Mouse (Mus musculus) layer of hippocampus, adult 2 months (tissue): ENCODE measurements around the gene Hes5. TPM values are rescaled to one million over a fixed set of nuclear protein-coding genes. Genes with fewer than 3 reads are reported as not detected.

Experiments used
- DNase-seq, 2 experiments: peaks; one replicate each; pipeline ENCODE4 v3.0.0; 2022; ENCODE audit warnings: low spot score in 2 of 2
- H3K27ac ChIP-seq: fragments of 200-600 bp; 2 replicates; pipeline ENCODE4 v1.8.1; 2022
- H3K4me3 ChIP-seq: fragments of 200-600 bp; 2 replicates; pipeline ENCODE4 v1.8.1; 2022; ENCODE audit warnings: mild to moderate bottlenecking
- CTCF ChIP-seq: fragments of 200-600 bp; conservative IDR thresholded peaks from 2 replicates; pipeline ENCODE4 v1.8.1; 2022; ENCODE audit warnings: antibody characterized with exemption, mild to moderate bottlenecking, moderate library complexity
- long read RNA-seq, 2 experiments: library from polyadenylated mRNA; stranded (forward); transcript quantifications; one replicate each; pipeline ENCODE4 v2.0.0; 2021; ENCODE audit warnings: borderline mapping rate in 2 of 2
- total RNA-seq, 2 experiments: library from RNA; stranded (reverse); gene quantifications; 2 replicates each; pipeline ENCODE4 v1.2.3; 2021

Gene Hes5
- 10 to 100 TPM; 24.7 to 30.7 TPM for total RNA-seq
- long read RNA-seq, experiment 1, transcript Hes5-201 (3 exons, 1,273 nt), result major isoform, 18 of 20 reads
- long read RNA-seq, experiment 1, partial matches to known transcripts, result 1 of 20 reads
- long read RNA-seq, experiment 1, other reads (novel, unspliced or antisense), result 1 of 20 reads
- long read RNA-seq, experiment 2, transcript Hes5-201 (3 exons, 1,273 nt), result major isoform, 9 of 13 reads
- long read RNA-seq, experiment 2, partial matches to known transcripts, result 0 of 13 reads
- long read RNA-seq, experiment 2, other reads (novel, unspliced or antisense), result 4 of 13 reads

DNA sequence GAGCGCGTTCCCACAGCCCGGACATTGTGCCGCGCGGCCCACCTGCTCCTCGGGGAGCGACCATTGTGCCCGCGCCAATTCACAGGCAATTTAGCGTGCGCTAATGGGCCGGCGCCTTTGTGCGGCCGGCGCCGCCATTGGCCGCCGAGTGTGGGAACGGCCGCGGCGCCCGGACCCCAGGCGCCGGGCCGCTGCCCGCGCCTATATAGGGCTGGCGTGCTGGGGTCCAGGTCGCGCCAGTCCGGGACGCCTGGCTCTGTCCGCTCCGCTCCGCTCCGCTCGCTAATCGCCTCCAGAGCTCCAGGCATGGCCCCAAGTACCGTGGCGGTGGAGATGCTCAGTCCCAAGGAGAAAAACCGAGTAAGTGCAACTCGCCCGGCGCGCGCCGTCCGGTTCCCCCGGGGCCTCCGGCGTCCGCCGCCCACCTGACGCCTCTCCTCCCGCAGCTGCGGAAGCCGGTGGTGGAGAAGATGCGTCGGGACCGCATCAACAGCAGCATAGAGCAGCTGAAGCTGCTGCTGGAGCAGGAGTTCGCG lies at the start of gene Hes5:
Hes5 (plus strand) TSS at position 234 of the 536 bp plus-strand sequence.
- DNase-seq, result peak; percentile 59 to 66
- H3K27ac ChIP-seq, result peak within 1 kb of the TSS; percentile 99
- no peak for TF ChIP-seq CTCF
- H3K4me3 ChIP-seq, result peak within 1 kb of the TSS; percentile 92

DNA sequence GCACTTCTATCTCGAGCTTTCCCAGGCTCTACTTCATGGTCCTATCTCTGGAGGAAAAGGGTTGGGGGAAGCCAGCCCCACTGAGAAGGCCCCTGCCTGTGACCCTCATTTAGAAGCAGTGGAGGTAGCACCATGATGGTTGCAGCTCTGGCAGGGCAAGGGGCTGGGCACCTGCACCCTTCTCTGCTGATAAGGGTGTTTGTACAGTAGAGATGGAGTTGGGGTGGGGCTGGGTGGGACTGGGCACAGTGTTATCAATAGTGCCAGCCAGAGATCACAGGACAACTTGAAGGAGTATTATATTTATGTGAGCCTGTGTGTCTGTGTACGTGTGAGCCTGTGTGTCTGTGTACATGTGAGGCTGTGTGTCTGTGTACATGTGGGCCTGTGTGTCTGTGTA lies 49.1 kb upstream of the Hes5 start:
- no peak for TF ChIP-seq CTCF
- Histone ChIP-seq H3K27ac (no peak overlapping the region), H3K4me3 (no peak overlapping the region)
- DNase-seq, result no peak

DNA sequence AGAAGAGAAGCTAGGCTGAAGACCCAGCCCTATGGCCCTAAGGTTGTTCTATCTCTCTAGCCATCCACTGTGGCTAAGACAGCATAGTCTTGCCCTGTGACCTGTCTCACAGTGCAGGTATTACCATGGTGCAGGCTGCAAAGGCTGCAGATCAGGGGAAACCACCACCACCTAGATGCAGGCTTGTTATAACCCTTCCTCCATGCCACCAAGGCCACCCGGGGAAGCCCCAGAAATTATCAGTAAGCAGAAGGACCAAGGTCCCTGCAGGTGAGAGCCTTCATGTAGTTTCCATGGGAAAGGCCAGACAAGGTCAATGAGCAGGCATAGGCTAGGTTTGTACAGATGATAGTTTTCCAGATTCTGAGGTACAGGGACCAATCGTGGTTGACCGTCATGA lies 46.9 kb upstream of the Hes5 start:
- DNase-seq, result no peak
- Histone ChIP-seq H3K27ac (no peak overlapping the region), H3K4me3 (no peak overlapping the region)
- no peak for TF ChIP-seq CTCF

DNA sequence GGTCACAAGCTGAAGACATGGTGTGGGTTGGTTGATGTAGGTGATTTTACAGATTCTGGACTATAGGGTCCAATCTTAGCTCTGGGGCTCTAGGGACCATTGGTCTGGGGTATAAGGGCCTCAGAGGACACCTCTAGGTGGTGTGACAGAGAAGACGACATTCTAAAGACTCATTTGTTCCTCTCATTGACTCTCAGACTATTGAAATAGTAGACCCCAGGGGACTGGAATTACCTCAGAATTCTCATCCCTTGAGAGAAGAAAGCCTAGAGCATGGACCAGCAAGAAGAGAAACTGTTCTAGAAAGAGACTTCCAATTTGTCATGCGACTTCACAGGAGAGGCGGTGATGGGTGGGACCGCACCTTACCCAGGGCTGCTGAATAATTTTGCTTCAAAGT lies 46.5 kb upstream of the Hes5 start:
- DNase-seq, result no peak
- Histone ChIP-seq H3K4me3 (no peak overlapping the region), H3K27ac (no peak overlapping the region)
- no peak for TF ChIP-seq CTCF

DNA sequence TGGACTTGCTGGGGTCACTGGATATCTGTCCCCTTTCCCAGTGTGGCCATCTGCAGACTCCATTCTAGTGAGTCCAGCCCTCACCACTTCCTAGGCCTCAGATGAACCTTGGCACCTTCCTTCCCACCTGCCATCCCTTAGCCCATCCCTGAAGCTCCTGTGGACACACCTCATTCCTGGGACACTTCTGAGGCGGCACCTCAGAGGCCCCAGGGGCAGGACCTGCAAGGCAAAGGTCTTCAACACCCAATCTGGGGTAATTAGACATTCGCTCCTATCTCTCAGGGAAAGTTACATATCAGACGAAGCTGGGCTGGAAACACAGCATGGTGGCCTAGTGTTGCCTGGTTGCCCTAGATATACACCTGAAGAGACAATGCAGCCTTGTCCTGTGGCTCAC lies 46.0 kb upstream of the Hes5 start:
- Histone ChIP-seq H3K4me3 (no peak overlapping the region), H3K27ac (no peak overlapping the region)
- TF ChIP-seq CTCF, result no peak
- DNase-seq, result no peak

DNA sequence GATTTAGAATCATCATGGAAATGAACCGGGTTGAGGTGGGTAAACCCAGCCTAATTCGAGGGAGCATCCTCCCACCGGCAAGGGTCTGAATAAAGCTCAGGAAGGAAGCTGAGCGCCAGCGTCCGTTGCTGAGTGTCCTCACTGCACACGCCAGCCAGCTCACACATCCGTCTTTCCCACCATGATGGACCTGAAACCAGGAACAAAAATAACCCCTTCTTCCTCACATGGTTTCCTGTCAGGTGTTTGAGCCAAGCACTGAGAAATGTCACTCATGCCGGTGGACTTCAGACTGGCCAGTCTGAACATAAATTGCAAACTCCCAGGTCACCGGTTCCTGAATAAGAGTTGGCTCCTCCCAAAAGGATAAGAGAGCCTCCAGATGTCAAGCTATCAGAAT lies 45.4 kb upstream of the Hes5 start:
- Histone ChIP-seq H3K4me3 (no peak overlapping the region), H3K27ac (no peak overlapping the region)
- TF ChIP-seq CTCF, result no peak
- no peak for DNase-seq

DNA sequence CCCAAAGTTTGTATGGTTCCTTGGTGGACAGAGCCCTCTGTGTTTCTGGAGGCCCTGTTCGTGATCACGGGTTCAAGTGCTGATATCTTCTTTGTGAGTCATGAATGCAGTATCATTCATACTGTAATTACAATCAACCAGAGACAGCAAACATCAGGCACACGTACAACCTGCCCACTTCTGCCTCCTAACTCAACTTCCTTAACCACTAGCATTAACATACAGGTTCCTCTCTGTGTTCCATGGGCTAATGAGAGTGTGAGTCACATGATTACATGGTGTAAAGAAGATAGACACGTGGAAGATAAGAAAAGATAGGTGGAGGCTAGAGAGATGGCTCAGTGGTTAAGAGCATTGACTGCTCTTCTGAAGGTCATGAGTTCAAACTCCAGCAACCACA lies 44.1 kb upstream of the Hes5 start:
- DNase-seq, result no peak
- no peak overlapping the region for H3K27ac ChIP-seq
- no peak overlapping the region for H3K4me3 ChIP-seq
- no peak for TF ChIP-seq CTCF

DNA sequence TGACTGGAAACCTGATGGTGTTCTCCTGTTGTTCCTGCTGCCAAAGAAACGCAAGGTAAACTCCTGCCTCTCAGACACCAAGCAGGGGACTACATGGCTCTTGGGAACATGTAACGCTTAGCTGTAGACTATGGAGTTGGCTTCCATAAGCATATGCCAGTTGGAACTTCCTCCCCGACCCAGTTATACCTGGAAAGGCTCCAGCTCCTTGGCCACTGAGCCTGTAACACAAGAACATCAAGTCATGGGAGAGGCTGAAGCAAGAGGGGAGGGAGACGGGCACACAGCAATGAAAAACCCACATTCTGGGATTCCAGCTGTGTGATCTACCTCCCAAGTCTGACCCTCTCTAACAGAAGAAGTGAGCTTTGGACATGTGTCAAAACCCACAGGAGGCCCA lies 38.4 kb upstream of the Hes5 start:
- no peak for TF ChIP-seq CTCF
- Histone ChIP-seq H3K27ac (no peak overlapping the region), H3K4me3 (no peak overlapping the region)
- DNase-seq, result no peak

DNA sequence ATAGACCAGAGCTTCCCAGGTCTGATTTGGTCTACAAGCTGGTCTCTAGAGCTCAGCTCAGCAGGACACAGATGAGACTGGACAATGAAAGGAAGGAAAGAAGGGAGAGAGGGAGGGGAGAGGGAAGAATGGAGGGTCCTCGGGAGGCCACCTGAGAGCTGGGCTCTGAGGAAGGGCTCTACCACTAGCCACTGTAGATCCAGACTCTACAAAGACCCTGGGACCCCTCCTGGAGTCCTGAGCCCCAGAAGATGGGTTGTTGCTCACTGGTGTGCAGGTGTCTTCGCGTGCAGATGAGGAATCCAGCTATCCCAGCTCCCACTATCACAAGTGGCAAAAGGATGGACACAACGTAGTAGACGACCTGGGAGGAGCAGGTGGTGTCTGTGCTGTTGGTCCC lies 37.8 kb upstream of the Hes5 start:
- Histone ChIP-seq H3K4me3 (no peak overlapping the region), H3K27ac (no peak overlapping the region)
- no peak for TF ChIP-seq CTCF
- DNase-seq, result no peak

DNA sequence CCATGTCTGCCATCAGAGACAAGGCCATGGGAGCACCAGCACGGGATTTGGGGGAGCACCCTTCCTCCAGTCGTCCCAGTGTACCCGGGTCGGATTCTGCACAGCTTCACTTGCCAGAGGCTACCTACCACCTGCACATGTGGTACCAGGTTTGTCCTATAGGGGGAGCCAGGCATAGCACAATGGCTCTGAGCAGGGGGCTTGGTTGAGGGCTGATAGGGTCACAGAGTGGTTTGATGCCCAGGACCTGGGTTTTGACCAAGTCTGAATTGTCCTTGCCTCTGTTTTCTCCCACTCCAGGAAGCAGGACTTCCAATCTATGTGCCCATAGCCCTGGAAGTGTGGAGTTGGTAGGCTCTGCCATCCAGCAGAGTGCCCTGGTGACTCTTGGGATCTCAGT lies 35.3 kb upstream of the Hes5 start:
- Histone ChIP-seq H3K27ac (no peak overlapping the region), H3K4me3 (no peak overlapping the region)
- peak; percentile 74 for TF ChIP-seq CTCF
- DNase-seq, result no peak

DNA sequence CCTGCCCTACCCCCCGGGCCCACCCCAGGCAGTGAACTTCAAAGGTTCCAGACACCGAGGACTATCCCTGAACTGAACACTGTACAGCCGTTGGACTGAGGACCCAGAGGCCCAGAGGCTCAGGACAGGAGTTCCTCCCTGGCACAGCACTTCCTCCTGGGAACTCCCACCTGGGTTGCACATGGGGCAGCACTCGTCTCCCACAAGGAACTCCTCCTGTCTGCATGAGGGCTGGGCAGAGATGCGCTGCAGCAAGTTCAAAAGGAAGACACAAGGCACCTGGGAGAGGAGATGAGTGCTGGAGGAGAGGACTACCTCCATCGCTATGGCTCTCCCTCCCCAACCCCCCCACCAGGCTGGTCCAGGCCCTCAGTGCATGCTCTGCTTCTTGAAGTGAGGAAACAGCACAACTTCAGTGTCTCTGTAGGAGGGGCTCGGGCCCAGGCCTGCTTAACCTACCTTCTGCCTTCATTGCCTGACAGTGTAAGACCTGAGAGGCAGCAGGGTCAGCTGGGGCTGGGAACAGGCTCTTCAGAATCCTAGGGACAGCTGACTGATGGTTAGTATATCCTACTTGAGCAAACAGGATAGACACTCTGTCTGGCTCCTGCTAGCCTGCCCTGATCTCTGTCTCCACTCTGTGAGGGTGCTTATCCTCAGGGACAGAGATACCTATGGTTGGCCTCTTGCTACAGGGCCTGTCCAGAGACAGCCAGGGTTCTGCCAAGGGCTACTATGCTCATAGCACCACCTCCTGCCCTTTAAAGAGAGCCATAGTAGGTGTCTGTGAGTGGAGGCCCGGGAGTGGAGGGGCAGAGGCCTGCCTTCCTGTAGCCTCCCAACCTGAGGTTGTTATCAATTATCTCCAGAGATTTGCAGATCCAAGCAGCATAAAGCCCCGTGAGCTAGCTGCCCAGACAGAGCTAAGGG lies 33.5 kb upstream of the Hes5 start:
- H3K27ac ChIP-seq, result peak overlapping the region; percentile 77
- peak overlapping the region; percentile 17; the same call in 1 of the 2 replicates for H3K4me3 ChIP-seq
- DNase-seq, result no peak
- no peak for TF ChIP-seq CTCF

DNA sequence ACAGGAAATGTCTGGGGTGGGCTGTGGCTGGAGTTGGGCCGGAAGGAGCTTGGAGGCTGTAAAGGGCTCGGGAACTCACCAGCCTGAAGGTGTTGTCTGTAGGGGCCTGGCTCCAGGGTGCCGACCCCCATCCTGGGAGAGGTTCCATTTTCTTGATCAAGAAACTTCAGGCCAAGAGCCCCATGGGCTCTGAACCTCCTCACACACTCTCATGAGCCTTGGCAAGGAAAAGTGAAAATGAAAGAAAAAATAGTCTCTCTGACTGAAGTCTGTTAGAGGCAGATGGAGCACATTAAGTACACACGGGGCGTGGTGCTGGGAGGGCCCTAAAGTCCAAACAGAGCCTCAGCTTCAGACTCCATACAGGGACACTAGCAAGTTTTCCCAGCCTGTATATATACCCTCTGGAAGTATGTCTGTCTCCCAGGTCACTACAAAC lies 32.8 kb upstream of the Hes5 start:
- TF ChIP-seq CTCF, result no peak
- no peak for DNase-seq
- H3K27ac ChIP-seq, result peak overlapping the region; percentile 77
- peak overlapping the region; percentile 17; the same call in 1 of the 2 replicates for H3K4me3 ChIP-seq

DNA sequence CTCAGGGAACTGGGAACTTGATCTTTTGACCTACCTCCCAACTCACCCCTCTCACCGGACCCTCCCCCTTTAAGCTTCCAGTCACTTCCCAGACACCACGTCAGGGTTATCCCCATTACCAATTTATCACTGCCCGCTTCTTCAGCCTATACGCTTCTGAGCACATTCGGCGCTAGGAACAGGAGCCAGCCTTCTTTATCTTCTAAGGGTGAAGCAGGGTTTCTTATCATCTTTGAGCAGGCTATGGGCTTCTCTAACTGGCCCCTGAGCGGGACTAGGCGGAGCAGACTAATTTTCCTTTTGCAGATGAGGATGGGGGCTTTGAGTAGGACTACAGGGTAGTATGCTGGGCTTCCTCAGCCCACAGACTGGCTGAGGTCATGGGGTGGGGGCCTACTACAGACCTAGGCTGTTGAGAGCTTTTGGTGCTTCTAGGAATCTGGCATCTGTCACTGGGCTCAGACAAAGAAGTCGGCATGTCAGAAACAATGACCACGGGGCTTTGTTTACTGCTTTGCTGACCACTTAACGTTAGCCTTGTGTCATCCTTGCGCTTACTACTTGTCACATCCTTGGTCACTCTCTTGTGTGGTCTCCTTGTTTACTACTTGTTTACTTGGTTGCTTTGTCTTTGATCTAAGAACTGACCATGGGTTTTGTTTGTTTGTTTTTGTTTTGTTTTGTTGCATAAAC lies 32.2 kb upstream of the Hes5 start, which contains the start of gene Tnfrsf14:
Tnfrsf14 (minus strand) TSS at position 169 of the 693 bp plus-strand sequence.
- no peak for TF ChIP-seq CTCF
- H3K27ac ChIP-seq, result peak within 1 kb of the TSS; percentile 77
- no peak for DNase-seq
- peak within 1 kb of the TSS; percentile 17; the same call in 1 of the 2 replicates for H3K4me3 ChIP-seq
